In the genomic region with DNA sequence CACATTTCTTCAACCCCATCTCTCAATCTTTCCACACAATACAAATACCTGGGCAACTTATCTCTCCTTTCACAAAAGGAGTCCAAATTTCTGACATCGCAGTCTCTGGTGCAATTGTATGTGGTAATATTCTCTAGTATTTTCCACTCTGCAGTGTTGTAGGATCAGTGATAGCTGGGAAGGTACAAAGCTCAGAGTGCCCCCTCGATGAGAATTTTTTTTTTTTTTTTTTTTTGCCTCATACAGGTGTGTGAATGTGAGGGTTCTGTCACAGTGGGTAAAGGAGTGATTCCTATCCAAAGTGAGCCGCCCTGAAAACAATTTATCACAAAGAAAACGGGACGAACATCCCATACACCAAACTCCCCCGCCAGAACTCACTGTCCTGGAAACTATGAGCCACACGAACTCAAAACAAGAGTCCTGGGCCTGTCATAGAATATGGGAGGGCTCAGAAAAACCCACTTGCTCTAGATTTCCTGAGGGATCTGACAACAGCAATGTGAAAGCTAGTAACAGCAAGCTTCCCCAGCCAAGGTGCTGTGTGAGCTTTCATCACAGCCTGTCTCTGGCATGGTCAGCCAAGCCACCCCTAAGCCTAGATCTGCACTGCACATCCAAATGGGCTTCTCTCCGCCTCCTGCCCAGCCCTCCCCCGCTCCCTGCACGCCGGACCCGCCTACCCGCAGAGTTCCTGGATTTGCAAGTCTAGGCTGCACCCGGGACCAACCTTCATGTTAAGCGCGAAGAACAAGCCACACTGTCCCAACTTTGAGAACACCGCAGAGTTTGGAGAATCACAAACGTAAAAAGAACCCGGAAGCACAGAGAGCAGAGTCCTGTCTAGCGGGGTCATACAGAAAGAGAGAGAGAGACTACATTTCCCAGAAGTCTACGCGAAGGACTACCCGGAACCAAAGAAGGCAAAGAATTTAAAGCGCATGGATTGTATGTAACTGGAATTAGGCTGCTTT, we compare ENCODE assay signal across 1 mouse cellular context.
TF ChIP-seq lines count a peak whose summit lies in the region.

A gene (minus strand): TSS at position 896 of the 974 bp plus-strand sequence.

TF ChIP-seq in MEL, 35 proteins besides CTCF, POLR2A, EP300 and RAD21 (continued from another document):
- TF ChIP-seq MXI1 (IDR thresholded peaks at IDR 0.05; ENCODE audit: low read depth, low read length), result peak; percentile 55; the same call in 1 of the 2 replicates
- no peak for TF ChIP-seq RCOR1 (IDR thresholded peaks at IDR 0.05; ENCODE audit: low read depth, low read length)
- no peak for TF ChIP-seq MAX (IDR thresholded peaks at IDR 0.05; ENCODE audit: low read length)
- TF ChIP-seq UBTF (IDR thresholded peaks at IDR 0.05; ENCODE audit: borderline replicate concordance, insufficient read depth, low read depth, low read length), result no peak
- no peak for TF ChIP-seq TCF12 (IDR thresholded peaks at IDR 0.05; ENCODE audit: low read depth, low read length)
- no peak for TF ChIP-seq ZKSCAN1 (IDR thresholded peaks at IDR 0.05; ENCODE audit: low read depth, low read length)
- no peak for TF ChIP-seq TAL1 (IDR thresholded peaks at IDR 0.05; ENCODE audit: low read length)
- no peak for TF ChIP-seq GATA1 (IDR thresholded peaks at IDR 0.05; ENCODE audit: low read depth, low read length)
- TF ChIP-seq HCFC1 (IDR thresholded peaks at IDR 0.05; ENCODE audit: low read depth, low read length), result peak; percentile 93
- TF ChIP-seq SIN3A (IDR thresholded peaks at IDR 0.05; ENCODE audit: low read length), result peak; percentile 69; the same call in 1 of the 2 replicates
